Mouse (Mus musculus): ENCODE measurements around the gene Nop56. TPM values are rescaled to one million over a fixed set of nuclear protein-coding genes. Genes with fewer than 3 reads are reported as not detected.

Gene Nop56
- polyA plus RNA-seq (2015; fragmentation: Nextera tagmentation; extraction: Ambion mirVana) = 241 and 259 TPM in 2 replicates

GRCm38 (mm10) chr2:130274149-130274861 is at the start of gene Nop56:
Gene Nop56, plus strand, starts transcription at chr2:130274430.
- peak within 1 kb of the TSS; percentile 94 for H3K27ac ChIP-seq (ENCODE audit: low read depth, low read length)
- no peaks in the 10 kb centered on the region for H3K9me3 ChIP-seq (ENCODE audit: control insufficient read depth, low read length)
- peak within 1 kb of the TSS; percentile 94 for H3K4me2 ChIP-seq (ENCODE audit: low read length)
- peak; percentile 98 for ATAC-seq
- peaks cover 30% of the 10 kb centered on the region for H3K36me3 ChIP-seq (ENCODE audit: control insufficient read depth, insufficient read depth, low read length)
- under 1% methylated on average over 67 of the region's 68 CpGs for WGBS
- peak within 1 kb of the TSS; percentile 93 for H3K9ac ChIP-seq (ENCODE audit: low read depth, low read length)
- peaks cover 11% of the 10 kb centered on the region for H3K4me1 ChIP-seq (ENCODE audit: control insufficient read depth, insufficient read depth, low read depth, low read length)
- H3K27me3 ChIP-seq (replicated peaks; ENCODE audit: control insufficient read depth, insufficient read depth, low read length) = no peaks in the 10 kb centered on the region
- H3K4me3 ChIP-seq (ENCODE audit: low read length) = peak within 1 kb of the TSS; percentile 90

GRCm38 (mm10) chr2:130246912-130247311 is 27.3 kb upstream of the Nop56 start:
- H3K4me3 ChIP-seq (ENCODE audit: low read length) = no peak overlapping the region
- no peak overlapping the region for H3K9ac ChIP-seq (ENCODE audit: low read depth, low read length)
- no peak for ATAC-seq
- no peak overlapping the region for H3K27ac ChIP-seq (ENCODE audit: low read depth, low read length)
- H3K4me2 ChIP-seq (ENCODE audit: low read length) = no peak overlapping the region
- H3K36me3 ChIP-seq (ENCODE audit: control insufficient read depth, insufficient read depth, low read length) = no peaks in the 10 kb centered on the region
- H3K9me3 ChIP-seq (ENCODE audit: control insufficient read depth, low read length) = no peaks in the 10 kb centered on the region
- H3K4me1 ChIP-seq (ENCODE audit: control insufficient read depth, insufficient read depth, low read depth, low read length) = no peaks in the 10 kb centered on the region
- no peaks in the 10 kb centered on the region for H3K27me3 ChIP-seq (replicated peaks; ENCODE audit: control insufficient read depth, insufficient read depth, low read length)
- 48% methylated on average over 9 of the region's 9 CpGs for WGBS

- H3K27ac ChIP-seq (ENCODE audit: low read depth, low read length) = no peak overlapping the region
- H3K9me3 ChIP-seq (ENCODE audit: control insufficient read depth, low read length) = no peaks in the 10 kb centered on the region
- no peak overlapping the region for H3K4me2 ChIP-seq (ENCODE audit: low read length)
- no peak for ATAC-seq
- no peaks in the 10 kb centered on the region for H3K27me3 ChIP-seq (replicated peaks; ENCODE audit: control insufficient read depth, insufficient read depth, low read length)
- H3K36me3 ChIP-seq (ENCODE audit: control insufficient read depth, insufficient read depth, low read length) = no peaks in the 10 kb centered on the region
- H3K4me1 ChIP-seq (ENCODE audit: control insufficient read depth, insufficient read depth, low read depth, low read length) = no peaks in the 10 kb centered on the region
- 75% methylated on average over 7 of the region's 7 CpGs for WGBS
- no peak overlapping the region for H3K4me3 ChIP-seq (ENCODE audit: low read length)
- no peak overlapping the region; the same call in 1 of the 2 replicates for H3K9ac ChIP-seq (ENCODE audit: low read depth, low read length)
Measured at GRCm38 (mm10) chr2:130248226-130248625, 26.0 kb upstream of the Nop56 start.

- Histone ChIP-seq H3K27ac (ENCODE audit: low read depth, low read length) (no peak overlapping the region), H3K9ac (ENCODE audit: low read depth, low read length) (no peak overlapping the region), H3K36me3 (ENCODE audit: control insufficient read depth, insufficient read depth, low read length) (no peaks in the 10 kb centered on the region), H3K4me2 (ENCODE audit: low read length) (no peak overlapping the region), H3K4me3 (ENCODE audit: low read length) (no peak overlapping the region), H3K9me3 (ENCODE audit: control insufficient read depth, low read length) (no peaks in the 10 kb centered on the region), H3K4me1 (ENCODE audit: control insufficient read depth, insufficient read depth, low read depth, low read length) (no peaks in the 10 kb centered on the region), H3K27me3 (replicated peaks; ENCODE audit: control insufficient read depth, insufficient read depth, low read length) (no peaks in the 10 kb centered on the region)
- WGBS = 92% methylated on average over 4 of the region's 4 CpGs
- ATAC-seq = no peak
Measured at GRCm38 (mm10) chr2:130256762-130257161, 17.5 kb upstream of the Nop56 start.

- no peak for ATAC-seq
- 92% methylated on average over 4 of the region's 4 CpGs for WGBS
Measured at GRCm38 (mm10) chr2:130260822-130261221, 13.4 kb upstream of the Nop56 start.

GRCm38 (mm10) chr2:130261914-130262313 is 12.3 kb upstream of the Nop56 start:
- WGBS = 85% methylated on average over 2 of the region's 2 CpGs
- no peak overlapping the region for H3K4me3 ChIP-seq (ENCODE audit: low read length)
- no peak overlapping the region for H3K9ac ChIP-seq (ENCODE audit: low read depth, low read length)
- no peak overlapping the region for H3K4me2 ChIP-seq (ENCODE audit: low read length)
- H3K27ac ChIP-seq (ENCODE audit: low read depth, low read length) = no peak overlapping the region
- no peaks in the 10 kb centered on the region; the same call in 1 of the 2 replicates for H3K27me3 ChIP-seq (replicated peaks; ENCODE audit: control insufficient read depth, insufficient read depth, low read length)
- no peaks in the 10 kb centered on the region for H3K4me1 ChIP-seq (ENCODE audit: control insufficient read depth, insufficient read depth, low read depth, low read length)
- H3K9me3 ChIP-seq (ENCODE audit: control insufficient read depth, low read length) = no peaks in the 10 kb centered on the region
- H3K36me3 ChIP-seq (ENCODE audit: control insufficient read depth, insufficient read depth, low read length) = no peaks in the 10 kb centered on the region
- no peak for ATAC-seq

More at GRCm38 (mm10) chr2:130260822-130261221, 13.4 kb upstream of the Nop56 start:
- H3K36me3 ChIP-seq (ENCODE audit: control insufficient read depth, insufficient read depth, low read length) = no peaks in the 10 kb centered on the region
- no peak overlapping the region for H3K9ac ChIP-seq (ENCODE audit: low read depth, low read length)
- H3K4me1 ChIP-seq (ENCODE audit: control insufficient read depth, insufficient read depth, low read depth, low read length) = no peaks in the 10 kb centered on the region
- no peaks in the 10 kb centered on the region; the same call in 1 of the 2 replicates for H3K27me3 ChIP-seq (replicated peaks; ENCODE audit: control insufficient read depth, insufficient read depth, low read length)
- no peaks in the 10 kb centered on the region for H3K9me3 ChIP-seq (ENCODE audit: control insufficient read depth, low read length)
- H3K27ac ChIP-seq (ENCODE audit: low read depth, low read length) = no peak overlapping the region
- H3K4me3 ChIP-seq (ENCODE audit: low read length) = no peak overlapping the region
- no peak overlapping the region for H3K4me2 ChIP-seq (ENCODE audit: low read length)

GRCm38 (mm10) chr2:130262398-130262797 is 11.8 kb upstream of the Nop56 start:
- WGBS = 92% methylated on average over 2 of the region's 2 CpGs
- Histone ChIP-seq H3K9me3 (ENCODE audit: control insufficient read depth, low read length) (no peaks in the 10 kb centered on the region), H3K4me3 (ENCODE audit: low read length) (no peak overlapping the region), H3K4me2 (ENCODE audit: low read length) (no peak overlapping the region), H3K4me1 (ENCODE audit: control insufficient read depth, insufficient read depth, low read depth, low read length) (no peaks in the 10 kb centered on the region), H3K9ac (ENCODE audit: low read depth, low read length) (no peak overlapping the region), H3K27ac (ENCODE audit: low read depth, low read length) (no peak overlapping the region), H3K36me3 (ENCODE audit: control insufficient read depth, insufficient read depth, low read length) (no peaks in the 10 kb centered on the region), H3K27me3 (replicated peaks; ENCODE audit: control insufficient read depth, insufficient read depth, low read length) (no peaks in the 10 kb centered on the region; the same call in 1 of the 2 replicates)
- no peak for ATAC-seq

GRCm38 (mm10) chr2:130265520-130265919 is 8.7 kb upstream of the Nop56 start:
- ATAC-seq = no peak
- Histone ChIP-seq H3K4me1 (ENCODE audit: control insufficient read depth, insufficient read depth, low read depth, low read length) (no peaks in the 10 kb centered on the region), H3K9me3 (ENCODE audit: control insufficient read depth, low read length) (no peaks in the 10 kb centered on the region), H3K4me3 (ENCODE audit: low read length) (no peak overlapping the region), H3K36me3 (ENCODE audit: control insufficient read depth, insufficient read depth, low read length) (no peaks in the 10 kb centered on the region), H3K27me3 (replicated peaks; ENCODE audit: control insufficient read depth, insufficient read depth, low read length) (no peaks in the 10 kb centered on the region; the same call in 1 of the 2 replicates), H3K9ac (ENCODE audit: low read depth, low read length) (no peak overlapping the region), H3K4me2 (ENCODE audit: low read length) (no peak overlapping the region), H3K27ac (ENCODE audit: low read depth, low read length) (no peak overlapping the region)
- WGBS = 92% methylated on average over 1 of the region's 1 CpGs

- 66% methylated on average over 7 of the region's 7 CpGs for WGBS
Measured at GRCm38 (mm10) chr2:130268074-130268473, 6.2 kb upstream of the Nop56 start.

More at GRCm38 (mm10) chr2:130268074-130268473, 6.2 kb upstream of the Nop56 start:
- Histone ChIP-seq H3K36me3 (ENCODE audit: control insufficient read depth, insufficient read depth, low read length) (no peaks in the 10 kb centered on the region), H3K9ac (ENCODE audit: low read depth, low read length) (no peak overlapping the region), H3K4me2 (ENCODE audit: low read length) (no peak overlapping the region), H3K9me3 (ENCODE audit: control insufficient read depth, low read length) (no peaks in the 10 kb centered on the region), H3K27me3 (replicated peaks; ENCODE audit: control insufficient read depth, insufficient read depth, low read length) (no peaks in the 10 kb centered on the region), H3K4me3 (ENCODE audit: low read length) (no peak overlapping the region), H3K27ac (ENCODE audit: low read depth, low read length) (no peak overlapping the region), H3K4me1 (ENCODE audit: control insufficient read depth, insufficient read depth, low read depth, low read length) (peaks cover under 1% of the 10 kb centered on the region)
- ATAC-seq = no peak

Measured in hindbrain, embryonic 16.5 days (tissue).